Mouse (Mus musculus): Measurements from ENCODE around the gene Ccl27a.

GRCm38 (mm10) chr4:41758701-41759100 lies 15.3 kb downstream of the Ccl27a start:
- no peak for TF ChIP-seq POLR2A (IDR thresholded peaks at IDR 0.05; ENCODE audit: borderline replicate concordance, extremely low read depth, low read depth, low read length)
- TF ChIP-seq CTCF (IDR thresholded peaks at IDR 0.05; ENCODE audit: insufficient read depth, low read length) = no peak
